Mouse (Mus musculus) C2C12 (cell line): ENCODE measurements around the gene Vamp4. TPM values are rescaled to one million over a fixed set of nuclear protein-coding genes. Genes with fewer than 3 reads are reported as not detected.
A peak's percentile ranks its signal among the peaks of the same experiment; 100 is the strongest.
"Not testable (repeated sequence)": the region's sequence is repeated elsewhere in the genome, so short reads cannot be mapped to it uniquely, and the experiment has no call there.

Experiments
- H3K27me3 ChIP-seq: one replicate; pipeline ENCODE4 v1.6.1; 2011; ENCODE audit not compliant: control insufficient read depth, insufficient read depth, insufficient read length
- H3K36me3 ChIP-seq: one replicate; pipeline ENCODE4 v1.6.1; 2011; ENCODE audit not compliant: control insufficient read depth, insufficient read depth
- H3K4me3 ChIP-seq: one replicate; pipeline ENCODE4 v1.5.1; 2011; ENCODE audit warnings: mild to moderate bottlenecking, control low read depth; ENCODE audit not compliant: poor library complexity, insufficient read depth, severe bottlenecking
- H3K79me2 ChIP-seq: one replicate; pipeline ENCODE4 v1.6.1; 2011; ENCODE audit not compliant: control insufficient read depth, insufficient read depth
- H3K79me3 ChIP-seq: one replicate; pipeline ENCODE4 v1.6.1; 2011; ENCODE audit warnings: low read depth, control low read depth
- H3ac ChIP-seq: one replicate; pipeline ENCODE3; 2011; ENCODE audit warnings: low read depth; ENCODE audit not compliant: control insufficient read depth, insufficient read length
- CEBPB ChIP-seq: IDR thresholded peaks from one replicate; pipeline ENCODE4 v1.6.1; 2011; ENCODE audit warnings: low read depth, mild to moderate bottlenecking, control low read depth, moderate library complexity
- CTCF ChIP-seq: IDR thresholded peaks from one replicate; pipeline ENCODE4 v1.5.1; 2011; ENCODE audit not compliant: control insufficient read depth, insufficient read depth, insufficient read length
- FOSL1 ChIP-seq: IDR thresholded peaks from one replicate; pipeline ENCODE4 v1.8.0; 2011; ENCODE audit warnings: mild to moderate bottlenecking, low read length; ENCODE audit not compliant: poor library complexity, insufficient read depth, severe bottlenecking
- MAX ChIP-seq: IDR thresholded peaks from one replicate; pipeline ENCODE4 v1.6.1; 2011; ENCODE audit warnings: mild to moderate bottlenecking, control low read depth
- MYOD1 ChIP-seq: IDR thresholded peaks from one replicate; pipeline ENCODE4 v1.6.1; 2011; ENCODE audit warnings: low read depth; ENCODE audit not compliant: control insufficient read depth, insufficient read length
- MYOG ChIP-seq: IDR thresholded peaks from one replicate; pipeline ENCODE4 v1.6.1; 2011; ENCODE audit not compliant: control insufficient read depth, insufficient read length; ENCODE audit errors: extremely low read depth
- USF1 ChIP-seq: IDR thresholded peaks from one replicate; pipeline ENCODE4 v1.6.1; 2011; ENCODE audit warnings: low read depth, mild to moderate bottlenecking, control low read depth, moderate library complexity
- polyA plus RNA-seq: library from polyadenylated mRNA; unstranded; fragments of >200 nt; fragmentation: generic; extraction: Trizol; gene quantifications from one replicate; pipeline ENCODE4 v1.2.1, GENCODE M21; 2012; ENCODE audit warnings: missing spikeins

Gene Vamp4
- polyA plus RNA-seq, 1 experiment, result 12.3 TPM

- Histone ChIP-seq H3ac (no peak overlapping the region), H3K79me3 (no peaks in the 10 kb centered on the region), H3K4me3 (no peak overlapping the region), H3K79me2 (no peaks in the 10 kb centered on the region), H3K36me3 (no peaks in the 10 kb centered on the region), H3K27me3 (no peaks in the 10 kb centered on the region)
- peak; percentile 84 for TF ChIP-seq USF1
- TF ChIP-seq CTCF, result no peak
These were observed 45.2 kb downstream of the Vamp4 start for GRCm38 (mm10) chr1:162615511-162615910.

GRCm38 (mm10) chr1:162620487-162620886 lies 50.2 kb downstream of the Vamp4 start:
- H3K79me2 ChIP-seq, result no peaks in the 10 kb centered on the region
- H3K36me3 ChIP-seq, result no peaks in the 10 kb centered on the region

GRCm38 (mm10) chr1:162623895-162624294 lies 53.6 kb downstream of the Vamp4 start:
- H3K36me3 ChIP-seq, result no peaks in the 10 kb centered on the region
- H3ac ChIP-seq, result no peak overlapping the region
- H3K79me2 ChIP-seq, result no peaks in the 10 kb centered on the region
- no peaks in the 10 kb centered on the region for H3K79me3 ChIP-seq
- no peak overlapping the region for H3K4me3 ChIP-seq
- TF ChIP-seq FOSL1 (no peak), USF1 (no peak), MYOG (no peak), CTCF (no peak), CEBPB (no peak), MYOD1 (no peak), MAX (no peak)
- H3K27me3 ChIP-seq, result no peaks in the 10 kb centered on the region

More at GRCm38 (mm10) chr1:162620487-162620886, 50.2 kb downstream of the Vamp4 start:
- Histone ChIP-seq H3K27me3 (no peaks in the 10 kb centered on the region), H3K79me3 (no peaks in the 10 kb centered on the region), H3K4me3 (no peak overlapping the region), H3ac (no peak overlapping the region)
- TF ChIP-seq MYOD1, result no peak
- no peak for TF ChIP-seq MYOG
- TF ChIP-seq CTCF, result no peak
- no peak for TF ChIP-seq FOSL1
- TF ChIP-seq CEBPB, result no peak
- TF ChIP-seq MAX, result no peak
- TF ChIP-seq USF1, result no peak

DNA sequence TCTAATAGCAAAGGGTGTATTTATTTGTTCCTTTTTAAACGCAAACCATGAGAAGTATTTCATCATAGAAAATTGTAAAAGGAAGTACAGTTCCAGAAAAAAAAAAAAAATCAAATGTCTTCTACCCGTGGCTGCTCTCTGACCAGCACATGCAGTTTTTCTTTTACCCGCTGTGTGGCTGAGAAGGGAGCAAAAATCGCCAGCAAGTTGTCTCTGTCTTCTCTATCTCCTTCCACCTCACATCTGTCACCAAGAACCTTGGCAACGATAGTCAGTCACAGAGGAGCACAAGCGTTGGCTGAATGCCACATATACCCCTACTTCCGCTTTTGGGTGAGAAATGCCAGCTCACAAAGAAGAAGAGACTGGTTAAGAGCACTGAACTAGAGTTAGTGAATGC lies 54.9 kb downstream of the Vamp4 start:
- H3ac ChIP-seq, result no peak overlapping the region

DNA sequence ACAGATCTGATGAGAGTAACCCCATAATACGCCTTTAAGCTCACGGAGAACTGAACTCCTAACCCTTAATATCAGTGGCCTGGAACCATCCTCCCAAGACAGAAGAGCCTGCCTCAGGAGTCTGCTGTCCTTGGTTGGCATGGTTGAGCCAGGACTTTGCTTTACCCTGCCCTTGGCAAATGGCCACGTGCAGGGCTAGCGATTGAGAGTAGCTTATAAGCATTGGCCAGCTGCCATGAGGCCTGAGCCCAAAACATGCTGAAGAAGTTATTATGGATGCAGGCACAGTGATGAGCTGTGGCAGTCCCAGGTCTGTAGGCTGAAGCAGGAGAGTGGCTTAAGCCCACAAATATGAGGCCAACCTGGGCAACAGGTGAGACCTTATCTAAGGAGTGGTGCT lies 57.5 kb downstream of the Vamp4 start:
- not testable (repeated sequence) for H3K27me3 ChIP-seq, H3K79me3 ChIP-seq, H3ac ChIP-seq, H3K4me3 ChIP-seq, H3K36me3 ChIP-seq, H3K79me2 ChIP-seq

More for the DNA sequence above, 54.9 kb downstream of the Vamp4 start:
- Histone ChIP-seq H3K4me3 (no peak overlapping the region), H3K27me3 (no peaks in the 10 kb centered on the region), H3K79me2 (no peaks in the 10 kb centered on the region), H3K36me3 (no peaks in the 10 kb centered on the region), H3K79me3 (no peaks in the 10 kb centered on the region)
- TF ChIP-seq CEBPB, result no peak
- TF ChIP-seq USF1, result no peak
- TF ChIP-seq MYOD1, result no peak
- no peak for TF ChIP-seq CTCF
- TF ChIP-seq FOSL1, result no peak
- no peak for TF ChIP-seq MYOG
- no peak for TF ChIP-seq MAX

GRCm38 (mm10) chr1:162628326-162628725 lies 58.0 kb downstream of the Vamp4 start:
- H3ac ChIP-seq, H3K36me3 ChIP-seq, H3K27me3 ChIP-seq, H3K4me3 ChIP-seq, H3K79me3 ChIP-seq, H3K79me2 ChIP-seq: not testable (repeated sequence)

DNA sequence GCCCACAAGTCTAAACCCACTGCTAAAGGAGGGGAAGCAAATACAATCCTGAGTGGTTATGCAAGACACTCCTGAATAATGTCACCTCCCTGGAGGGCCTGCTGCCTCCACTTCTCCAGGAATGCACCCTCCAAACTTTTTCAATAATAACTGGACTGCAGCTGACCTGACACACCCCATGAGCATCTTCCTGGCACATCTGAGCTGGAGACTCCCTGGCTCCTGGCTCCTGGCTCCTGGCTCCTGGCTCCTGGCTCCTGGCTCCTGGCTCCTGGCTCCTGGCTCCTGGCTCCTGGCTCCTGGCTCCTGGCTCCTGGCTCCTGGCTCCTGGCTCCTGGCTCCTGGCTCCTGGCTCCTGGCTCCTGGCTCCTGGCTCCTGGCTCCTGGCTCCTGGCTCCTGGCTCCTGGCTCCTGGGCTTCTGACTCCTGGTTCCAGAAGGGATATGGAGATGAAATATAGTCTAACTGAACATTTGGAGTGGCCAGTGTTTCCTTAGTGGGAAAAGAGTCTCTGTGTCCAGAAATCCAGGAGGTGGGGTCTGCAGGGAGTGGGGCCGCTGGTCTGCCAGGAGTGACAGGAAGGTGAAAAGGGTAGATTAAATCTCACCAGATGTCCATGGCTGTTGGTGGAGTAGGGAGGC lies 65.1 kb downstream of the Vamp4 start:
- H3K79me2 ChIP-seq, H3ac ChIP-seq, H3K4me3 ChIP-seq, H3K36me3 ChIP-seq, H3K79me3 ChIP-seq: not testable (repeated sequence)
- peaks cover 17% of the 10 kb centered on the region for H3K27me3 ChIP-seq
